Mouse (Mus musculus) ES-E14 (cell line): ENCODE measurements around the gene Mien1. TPM values are rescaled to one million over a fixed set of nuclear protein-coding genes. Genes with fewer than 3 reads are reported as not detected.

Experiments used
- DNase-seq: peaks from one replicate; pipeline ENCODE4 v3.0.0-alpha.2; 2013; ENCODE audit warnings: low read depth, low spot score
- H3K27ac ChIP-seq: 2 replicates; pipeline ENCODE4 v1.5.1; 2012; ENCODE audit warnings: low read depth, mild to moderate bottlenecking, low read length, moderate library complexity, mixed read lengths; ENCODE audit not compliant: poor library complexity, insufficient read depth, severe bottlenecking
- H3K36me3 ChIP-seq: 2 replicates; pipeline ENCODE4 v1.6.1; 2012; ENCODE audit warnings: mild to moderate bottlenecking, low read length, moderate library complexity, mixed read lengths; ENCODE audit not compliant: control insufficient read depth, poor library complexity, insufficient read depth, severe bottlenecking
- H3K4me1 ChIP-seq, 2 experiments: fragments of 150-350 bp in 1 of 2; sonication (generic) in 1 of 2; 2 replicates each; pipeline ENCODE4 v1.6.1; 2012; ENCODE audit warnings: low read length in 2 of 2, mild to moderate bottlenecking in 1 of 2, mixed read lengths in 1 of 2; ENCODE audit not compliant: control insufficient read depth in 2 of 2, insufficient read depth in 2 of 2, poor library complexity in 1 of 2
- H3K4me3 ChIP-seq, 2 experiments: fragments of 150-350 bp in 1 of 2; sonication (generic) in 1 of 2; 2 replicates each; pipeline ENCODE4 v1.5.1; 2012; ENCODE audit warnings: low read length in 2 of 2, low read depth in 1 of 2, mild to moderate bottlenecking in 1 of 2, mixed read lengths in 1 of 2; ENCODE audit not compliant: insufficient read depth in 1 of 2, poor library complexity in 1 of 2, severe bottlenecking in 1 of 2
- H3K9ac ChIP-seq: 2 replicates; pipeline ENCODE4 v1.6.1; 2012; ENCODE audit warnings: low read depth, mild to moderate bottlenecking, low read length, mixed read lengths; ENCODE audit not compliant: poor library complexity, insufficient read depth, severe bottlenecking
- H3K9me3 ChIP-seq: fragments of 150-350 bp; sonication (generic); 2 replicates; pipeline ENCODE4 v1.6.1; 2012; ENCODE audit warnings: low read depth, mild to moderate bottlenecking, low read length; ENCODE audit not compliant: control insufficient read depth, insufficient read depth
- CHD2 ChIP-seq: IDR thresholded peaks from 2 replicates; pipeline ENCODE4 v1.6.1; 2014; ENCODE audit warnings: mild to moderate bottlenecking, low read depth, low read length, inconsistent platforms
- HCFC1 ChIP-seq: IDR thresholded peaks from 2 replicates; pipeline ENCODE4 v1.6.1; 2012; ENCODE audit warnings: low read length, inconsistent platforms, borderline replicate concordance; ENCODE audit not compliant: insufficient read depth
- MAFK ChIP-seq: IDR thresholded peaks from 2 replicates; pipeline ENCODE4 v1.6.1; 2014; ENCODE audit warnings: mild to moderate bottlenecking, low read depth, low read length, inconsistent platforms; ENCODE audit not compliant: insufficient read depth
- ZC3H11A ChIP-seq: IDR thresholded peaks from 2 replicates; pipeline ENCODE4 v1.6.1; 2012; ENCODE audit warnings: low read depth, mild to moderate bottlenecking, inconsistent platforms, low read length, borderline replicate concordance
- ZNF384 ChIP-seq: IDR thresholded peaks from 2 replicates; pipeline ENCODE4 v1.6.1; 2012; ENCODE audit warnings: low read depth, low read length, inconsistent platforms
- in situ Hi-C, 2 experiments: fragments of 600-800 bp; cut with MboI; formaldehyde crosslinking; loops; one replicate each; pipeline ENCODE4 v1.15.1; 2025; ENCODE audit warnings: low sequenced_read_pairs in 2 of 2, inconsistent platforms in 1 of 2; ENCODE audit not compliant: unreplicated experiment in 2 of 2
- total RNA-seq: library from RNA; depleted of rRNA; stranded (reverse); fragments of 300-350 nt; gene quantifications from 2 replicates; pipeline ENCODE4 v1.2.3, GENCODE M21; 2012

The Mien1 gene
- total RNA-seq, 1 experiment: 52.5 TPM

DNA sequence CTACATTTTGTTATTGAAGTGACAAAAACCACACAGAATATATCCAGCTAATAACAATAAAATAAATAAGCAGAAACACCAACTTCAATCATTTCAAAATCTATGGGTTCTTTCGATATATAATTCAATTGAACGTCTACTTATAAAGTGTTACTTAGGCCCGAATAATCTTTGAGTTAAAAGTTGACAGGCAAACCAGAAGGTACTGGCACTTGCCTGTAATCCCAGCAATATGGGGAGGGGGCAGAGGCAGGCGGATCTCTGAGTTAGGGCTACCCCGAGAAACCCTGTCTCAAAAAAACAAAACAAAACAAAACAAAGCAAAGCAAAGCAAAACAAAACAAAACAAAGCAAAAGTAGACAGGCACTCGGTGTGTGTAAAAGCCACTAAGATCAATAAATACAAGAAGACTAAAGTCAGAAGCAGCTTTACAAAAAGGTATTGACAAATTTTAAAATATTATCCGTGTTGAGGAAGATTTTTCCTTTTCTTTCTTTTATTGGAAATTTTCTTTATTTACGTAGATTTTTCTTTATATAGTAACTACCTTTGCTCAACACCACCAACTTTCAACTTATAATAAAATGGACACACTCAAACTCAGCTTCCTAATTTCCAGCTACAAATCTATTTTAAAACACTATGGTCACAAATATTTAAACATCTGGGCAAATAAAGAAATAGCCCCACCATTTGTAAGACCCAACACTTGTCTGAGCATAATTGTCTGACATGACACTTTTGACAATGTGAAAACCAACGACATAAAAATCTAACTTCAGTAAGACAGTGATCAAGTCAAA lies 37.0 kb upstream of the Mien1 start:
- Histone ChIP-seq H3K9ac (no peak overlapping the region), H3K27ac (no peak overlapping the region), H3K36me3 (no peaks in the 10 kb centered on the region), H3K9me3 (no peaks in the 10 kb centered on the region), H3K4me3 (no peak overlapping the region), H3K4me1 (peaks cover 0 to 5% of the 10 kb centered on the region in 2 experiments; a peak in 1 of 4 replicates)
- no peak for DNase-seq
- in situ Hi-C loops: no loop called here
- TF ChIP-seq MAFK (no peak), CHD2 (no peak), ZC3H11A (no peak), ZNF384 (no peak), HCFC1 (no peak)

DNA sequence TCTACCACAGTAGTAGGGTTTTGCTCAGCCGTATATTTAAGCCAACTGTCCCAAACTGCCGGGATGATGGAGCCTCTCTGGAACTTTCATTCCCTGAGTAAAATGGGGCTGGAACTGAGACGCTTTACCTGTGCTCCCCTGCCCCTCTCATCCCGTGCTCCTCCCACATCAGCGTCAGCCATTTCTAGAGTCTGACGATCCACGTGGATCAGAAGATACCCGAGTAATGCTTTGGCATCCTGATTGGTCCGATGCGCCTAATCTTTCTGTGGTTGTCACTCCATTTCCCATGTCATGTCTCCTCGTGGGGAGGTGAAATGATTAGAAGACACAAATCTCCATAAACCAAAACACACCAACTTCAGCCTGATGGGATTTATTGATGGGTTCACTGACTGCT lies 36.2 kb upstream of the Mien1 start:
- no peaks in the 10 kb centered on the region for H3K9me3 ChIP-seq
- H3K27ac ChIP-seq: no peak overlapping the region
- TF ChIP-seq HCFC1 (no peak), ZC3H11A (no peak; the same call in 1 of the 2 replicates), CHD2 (no peak), ZNF384 (no peak), MAFK (no peak)
- H3K36me3 ChIP-seq: no peaks in the 10 kb centered on the region
- H3K4me3 ChIP-seq: no peak overlapping the region
- no peak overlapping the region for H3K9ac ChIP-seq
- peaks cover 4 to 8% of the 10 kb centered on the region in 2 experiments; a peak in 1 of 4 replicates for H3K4me1 ChIP-seq
- DNase-seq: no peak
- in situ Hi-C loops: no loop called here

GRCm38 (mm10) chr11:98473916-98474479 lies 35.2 kb upstream of the Mien1 start:
- in situ Hi-C loops: no loop called here

DNA sequence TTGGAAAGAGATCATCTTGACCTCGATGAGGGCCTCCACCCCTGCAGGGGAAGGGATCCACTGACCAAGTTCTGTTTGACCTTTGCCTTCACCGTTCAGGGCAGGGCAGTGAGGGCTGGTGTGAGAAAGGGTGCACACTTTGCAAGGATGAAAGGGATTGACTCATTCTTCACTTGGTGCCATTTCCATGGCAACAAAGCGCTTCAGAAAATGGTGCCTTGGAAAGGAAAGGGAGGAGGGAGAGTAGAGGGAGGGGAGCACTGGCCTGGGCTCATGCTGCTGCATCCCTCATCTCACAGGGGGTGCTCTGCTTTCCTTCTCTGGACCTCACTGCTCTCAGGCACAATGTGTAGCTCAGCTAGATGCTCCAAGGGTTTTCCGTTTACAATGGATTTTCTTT lies 33.9 kb upstream of the Mien1 start:
- H3K9me3 ChIP-seq: no peaks in the 10 kb centered on the region
- TF ChIP-seq CHD2 (no peak), HCFC1 (no peak), ZC3H11A (no peak), MAFK (no peak)
- no peak overlapping the region for H3K4me3 ChIP-seq
- in situ Hi-C loops: no loop called here
- no peaks in the 10 kb centered on the region for H3K36me3 ChIP-seq
- no peak for DNase-seq
- no peak overlapping the region for H3K9ac ChIP-seq
- no peak overlapping the region for H3K27ac ChIP-seq
- peaks cover 4 to 13% of the 10 kb centered on the region in 2 experiments; a peak in 1 of 4 replicates for H3K4me1 ChIP-seq

More at GRCm38 (mm10) chr11:98473916-98474479, 35.2 kb upstream of the Mien1 start:
- H3K9me3 ChIP-seq: no peaks in the 10 kb centered on the region
- H3K9ac ChIP-seq: no peak overlapping the region
- no peak for TF ChIP-seq ZC3H11A
- TF ChIP-seq ZNF384: no peak
- H3K27ac ChIP-seq: no peak overlapping the region
- H3K36me3 ChIP-seq: no peaks in the 10 kb centered on the region
- H3K4me1 ChIP-seq: peaks cover 4 to 13% of the 10 kb centered on the region in 2 experiments; a peak in 1 of 4 replicates
- no peak overlapping the region for H3K4me3 ChIP-seq
- no peak for DNase-seq
